Mouse (Mus musculus) neural tube, embryonic 10.5 days (tissue): Measurements from ENCODE around the gene Xlr5a.
"Not testable (repeated sequence)": the region's sequence is repeated elsewhere in the genome, so short reads cannot be mapped to it uniquely, and the experiment has no call there.

Experiments
- DNase-seq: peaks from one replicate; pipeline ENCODE4 v3.0.0-alpha.2; 2017; ENCODE audit warnings: low spot score; ENCODE audit errors: extremely low spot score

The Xlr5a gene

DNA sequence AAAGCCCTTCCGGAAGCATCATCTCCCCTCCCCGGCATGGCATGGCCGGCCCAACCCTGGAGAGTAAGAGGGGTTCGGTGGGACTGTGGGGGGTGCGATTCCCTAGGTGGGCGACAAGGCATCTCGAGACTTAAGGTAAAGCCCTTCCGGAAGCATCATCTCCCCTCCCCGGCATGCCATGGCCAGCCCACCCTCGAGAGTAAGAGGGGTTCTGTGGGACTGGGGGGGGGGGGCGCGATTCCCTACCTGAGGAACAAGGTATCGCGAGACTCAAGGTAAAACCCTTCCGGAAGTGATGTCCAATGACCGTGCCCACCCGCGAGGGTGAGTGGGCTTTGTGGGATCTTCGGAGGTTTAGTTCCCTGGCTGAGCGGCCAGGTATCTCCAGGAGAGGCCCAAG lies 144.3 kb downstream of the Xlr5a start, which contains the start of gene Xlr5b:
TSS of gene Xlr5b (plus strand) at position 301 of the 400 bp plus-strand sequence.
- DNase-seq = not testable (repeated sequence)

DNA sequence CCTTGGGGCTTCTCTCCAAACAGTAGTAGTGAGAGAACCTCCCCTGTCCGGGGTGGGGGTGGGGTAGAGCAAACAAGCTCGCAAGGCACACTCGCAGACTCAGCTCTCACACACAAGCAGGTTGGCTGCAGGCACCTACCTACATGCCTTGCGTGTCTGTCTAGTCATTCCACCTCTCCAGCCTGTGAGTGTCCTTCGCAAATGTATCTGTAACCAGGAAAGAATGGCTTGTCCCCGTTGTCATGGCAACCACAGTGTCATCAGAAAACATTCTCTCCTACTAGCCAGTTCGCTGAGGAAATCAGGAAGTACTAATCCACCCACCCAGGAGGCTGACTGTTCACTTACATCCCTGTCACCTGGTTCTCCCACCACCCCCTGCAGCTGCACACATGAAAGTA lies 149.6 kb downstream of the Xlr5a start:
- DNase-seq = not testable (repeated sequence)

DNA sequence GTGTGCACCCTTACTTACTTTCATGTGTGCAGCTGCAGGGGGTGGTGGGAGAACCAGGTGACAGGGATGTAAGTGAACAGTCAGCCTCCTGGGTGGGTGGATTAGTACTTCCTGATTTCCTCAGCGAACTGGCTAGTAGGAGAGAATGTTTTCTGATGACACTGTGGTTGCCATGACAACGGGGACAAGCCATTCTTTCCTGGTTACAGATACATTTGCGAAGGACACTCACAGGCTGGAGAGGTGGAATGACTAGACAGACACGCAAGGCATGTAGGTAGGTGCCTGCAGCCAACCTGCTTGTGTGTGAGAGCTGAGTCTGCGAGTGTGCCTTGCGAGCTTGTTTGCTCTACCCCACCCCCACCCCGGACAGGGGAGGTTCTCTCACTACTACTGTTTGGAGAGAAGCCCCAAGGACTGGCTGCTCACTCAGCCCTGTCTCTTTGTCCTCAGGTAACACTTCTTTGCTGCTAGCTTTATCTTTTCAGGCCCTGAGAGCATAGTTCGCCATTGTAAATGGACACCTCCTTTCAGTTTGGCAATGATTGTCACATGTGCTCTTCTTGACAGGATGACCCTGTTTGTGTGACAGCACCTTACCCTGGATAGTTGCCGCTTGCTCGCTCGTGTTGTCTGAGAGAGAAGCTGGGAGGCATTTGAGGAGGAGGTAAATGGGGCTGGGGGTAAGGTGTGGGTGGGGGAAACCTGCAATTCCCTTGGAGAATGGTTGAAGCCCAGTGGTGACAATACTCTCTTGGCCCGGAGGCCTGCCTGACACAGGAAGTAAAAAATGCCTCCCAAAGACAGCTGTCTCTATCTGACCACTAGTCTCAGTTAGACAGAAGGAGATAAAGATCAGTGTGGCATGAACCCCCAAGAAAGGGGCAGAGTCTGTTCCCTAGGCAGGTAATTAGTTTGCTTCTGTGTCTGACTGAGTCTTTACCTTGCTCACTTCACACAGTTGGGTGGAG lies 169.6 kb downstream of the Xlr5a start:
- DNase-seq = not testable (repeated sequence)

DNA sequence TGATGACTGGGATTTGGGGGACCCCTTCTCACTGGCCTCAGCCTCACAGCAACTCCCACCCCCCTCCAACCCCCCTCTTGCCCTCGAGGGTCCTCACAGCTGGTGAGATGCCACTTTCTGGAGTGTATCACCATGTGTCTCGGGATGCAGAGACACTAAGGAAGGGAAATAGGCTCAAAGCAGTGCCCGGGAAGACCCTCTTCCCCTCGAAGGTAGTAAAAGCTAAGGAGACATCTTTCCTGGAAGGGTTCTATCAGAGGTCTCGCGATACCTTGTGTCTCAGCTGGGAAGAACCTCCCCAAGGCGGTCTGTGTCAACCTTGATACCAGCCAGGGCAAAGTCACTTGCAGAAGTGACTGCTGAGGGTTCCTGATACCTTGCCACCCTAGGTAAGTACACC lies 176.0 kb downstream of the Xlr5a start, which contains the start of gene Gm14685:
TSS of gene Gm14685 (plus strand) at position 301 of the 400 bp plus-strand sequence.
- not testable (repeated sequence) for DNase-seq

DNA sequence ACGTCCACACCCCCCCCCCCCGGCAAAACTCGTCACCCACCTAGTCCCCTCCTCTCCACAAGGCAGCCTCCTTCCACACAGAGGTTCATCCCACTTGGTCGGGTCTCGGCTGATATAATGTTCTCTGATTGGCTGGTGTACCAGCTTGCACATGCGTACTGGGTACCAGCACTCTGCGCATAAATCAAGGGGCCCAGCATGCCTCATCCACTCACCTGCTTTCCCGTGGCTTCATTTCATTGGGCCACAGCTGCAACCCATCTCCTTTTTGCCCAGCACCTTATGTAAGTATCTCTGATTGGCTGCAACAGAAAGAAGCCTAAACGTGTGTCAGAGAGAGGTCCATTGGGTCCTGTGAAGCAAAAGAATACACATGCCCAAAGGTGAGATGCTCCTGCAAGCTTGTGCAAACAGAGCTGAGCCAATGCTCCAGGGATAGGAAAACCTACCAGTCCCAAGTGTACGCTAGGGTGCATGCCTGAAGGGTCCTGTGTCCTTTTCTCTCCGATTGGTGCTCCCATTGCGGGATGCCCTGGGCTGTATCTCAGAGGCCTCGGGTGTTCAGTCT lies 195.8 kb downstream of the Xlr5a start, which contains the start of gene Xlr3a:
TSS of gene Xlr3a (minus strand) at position 155 of the 568 bp plus-strand sequence.
- DNase-seq = not testable (repeated sequence)

DNA sequence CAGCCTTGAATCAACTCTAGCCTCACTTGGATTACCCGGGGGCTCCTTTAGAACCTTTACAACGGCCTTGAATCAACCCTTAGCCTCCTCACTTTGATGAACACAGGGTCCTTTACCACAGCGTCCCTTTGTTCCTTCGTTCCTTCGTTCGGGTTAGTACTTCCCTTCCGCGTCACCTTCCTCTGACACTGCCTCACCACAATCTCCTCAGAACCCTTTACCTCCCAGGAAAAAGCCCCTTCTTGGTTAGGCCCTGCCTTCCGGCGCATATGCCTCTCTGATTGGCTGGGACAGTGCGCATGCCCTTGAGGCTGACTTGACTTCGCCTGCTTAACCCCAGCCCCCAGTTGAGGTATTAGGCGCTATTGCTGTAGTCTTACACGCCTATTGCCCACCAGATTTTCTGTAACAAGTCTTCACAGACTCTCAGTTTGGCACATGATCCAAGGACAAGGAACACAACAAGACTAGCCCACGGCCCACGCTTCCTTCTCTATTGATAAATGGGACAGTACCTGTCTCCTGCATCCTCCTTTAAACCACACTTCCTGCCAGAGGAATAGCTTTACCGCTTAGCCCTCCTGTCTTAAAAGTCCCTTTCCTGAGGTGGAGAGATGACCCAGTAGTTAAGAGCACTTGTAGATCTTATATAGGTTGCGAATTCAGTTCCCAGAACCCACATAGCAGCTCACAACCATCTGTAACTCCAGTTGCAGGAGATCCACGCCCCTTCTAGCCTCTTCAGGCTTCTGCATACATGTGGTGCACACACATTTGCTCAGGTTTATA lies 210.3 kb downstream of the Xlr5a start, which contains the start of gene Xlr4a:
TSS of gene Xlr4a (minus strand) at position 212 of the 789 bp plus-strand sequence.
- DNase-seq = not testable (repeated sequence)

DNA sequence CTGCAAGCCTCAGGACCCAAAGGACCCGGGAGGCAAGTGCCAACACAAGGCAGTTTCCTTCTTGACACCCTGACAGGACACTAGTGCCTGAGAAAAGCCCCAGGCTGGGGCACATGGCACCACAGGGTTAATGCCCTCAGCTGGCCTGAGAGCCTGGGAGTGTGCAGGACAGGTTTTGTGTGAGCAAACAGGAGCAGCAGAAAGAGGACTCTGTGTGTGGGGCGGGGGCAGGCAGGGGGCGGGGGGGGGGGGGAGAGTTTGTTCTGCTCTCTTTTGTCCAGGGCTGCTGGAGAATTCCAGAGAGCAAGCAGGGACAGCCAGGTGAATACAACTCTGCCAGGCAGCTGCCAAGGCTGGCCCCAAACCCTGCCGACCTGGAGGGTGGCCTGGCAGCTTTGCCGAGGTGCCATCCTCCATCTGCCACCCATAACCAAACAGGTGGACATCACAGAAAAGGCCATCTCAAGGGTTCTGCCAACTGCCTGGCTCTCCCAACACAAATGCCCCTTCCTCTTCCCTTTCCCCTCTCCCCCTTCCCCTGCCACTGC lies 225.9 kb downstream of the Xlr5a start:
- not testable (repeated sequence) for DNase-seq

DNA sequence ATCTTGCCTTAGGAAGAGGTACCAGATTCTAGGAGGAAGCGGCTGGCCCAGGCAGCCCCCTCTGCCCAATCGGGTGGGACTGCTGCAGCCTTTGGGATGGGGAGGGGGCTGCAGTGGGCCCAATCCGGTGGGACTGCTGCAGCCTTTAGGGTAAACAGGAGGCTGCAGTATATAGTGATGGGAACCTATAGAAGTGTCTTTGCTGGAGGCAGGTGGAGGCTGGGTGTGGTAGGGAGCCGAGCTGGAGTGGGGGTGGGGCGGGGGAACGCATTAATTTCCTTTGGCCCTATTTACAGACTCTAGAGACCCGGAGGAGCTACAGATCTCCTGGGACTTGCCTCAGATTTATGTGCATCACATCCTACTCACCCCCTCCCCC lies 228.4 kb downstream of the Xlr5a start, which contains the start of gene Pnma3:
TSS of gene Pnma3 (plus strand) at position 373 of the 379 bp plus-strand sequence.
- DNase-seq = no peak

DNA sequence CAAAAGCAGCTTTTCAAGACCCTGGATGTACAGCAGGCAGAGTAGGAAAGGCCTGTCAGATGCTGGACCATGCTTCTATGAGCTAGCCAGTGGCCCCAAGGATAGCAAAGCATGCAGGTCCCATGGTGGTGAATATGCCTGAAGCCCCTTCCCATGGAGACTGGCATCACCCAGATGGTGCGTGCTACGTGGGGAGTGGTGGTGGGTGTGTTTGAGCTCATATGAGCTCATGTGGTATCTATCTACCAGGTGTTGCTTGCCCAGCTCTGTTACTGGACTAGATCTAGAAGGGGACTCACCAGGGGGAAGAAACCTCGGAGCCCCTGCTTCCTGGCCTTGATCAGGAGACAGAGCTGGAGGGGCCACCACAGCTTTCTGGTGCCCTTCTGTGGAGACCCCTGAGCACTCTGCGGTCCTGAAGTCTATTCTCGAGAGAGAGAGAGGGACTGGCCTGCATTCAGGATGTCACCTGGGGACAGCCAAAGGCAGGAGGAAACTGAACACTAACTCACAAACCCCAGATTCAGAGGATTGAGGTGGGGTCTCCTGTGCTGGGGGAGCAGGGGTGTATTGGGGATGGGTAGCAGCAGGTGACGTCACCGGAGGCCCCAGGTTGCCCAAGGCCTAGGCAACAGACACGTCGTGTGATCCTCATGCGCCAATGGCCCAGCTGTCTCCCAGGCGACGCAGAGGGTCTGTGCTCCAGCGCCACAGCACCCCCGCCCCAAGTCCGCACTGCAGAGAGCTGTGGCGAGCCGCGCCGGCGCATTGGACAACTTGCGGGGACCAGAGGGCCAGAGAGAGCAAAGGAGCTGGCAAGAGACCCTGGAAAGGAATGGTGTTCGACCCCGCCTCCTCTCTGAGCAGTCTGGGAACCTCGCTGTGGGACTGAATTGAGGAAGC lies 229.0 kb downstream of the Xlr5a start:
- DNase-seq = peak; percentile 28

DNA sequence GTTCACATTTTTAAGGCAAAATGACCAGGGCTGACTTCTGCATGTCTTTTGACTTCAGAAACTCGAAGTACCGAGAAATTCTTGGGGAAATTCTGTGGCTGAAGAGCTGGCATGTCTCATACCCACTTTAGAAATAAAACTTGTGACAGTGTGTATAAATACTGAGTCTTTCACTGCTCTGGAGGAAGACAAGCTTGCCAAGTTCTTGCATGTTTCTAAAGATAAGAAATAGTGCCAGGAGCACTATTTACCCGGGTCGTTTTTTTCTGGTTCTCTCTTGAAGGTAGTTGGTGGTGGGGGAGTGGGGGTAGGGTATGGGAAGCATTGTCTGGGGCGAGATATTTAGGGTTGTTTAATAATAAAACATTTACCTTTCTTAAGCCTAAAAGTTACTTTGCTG lies 230.5 kb downstream of the Xlr5a start:
- no peak for DNase-seq

DNA sequence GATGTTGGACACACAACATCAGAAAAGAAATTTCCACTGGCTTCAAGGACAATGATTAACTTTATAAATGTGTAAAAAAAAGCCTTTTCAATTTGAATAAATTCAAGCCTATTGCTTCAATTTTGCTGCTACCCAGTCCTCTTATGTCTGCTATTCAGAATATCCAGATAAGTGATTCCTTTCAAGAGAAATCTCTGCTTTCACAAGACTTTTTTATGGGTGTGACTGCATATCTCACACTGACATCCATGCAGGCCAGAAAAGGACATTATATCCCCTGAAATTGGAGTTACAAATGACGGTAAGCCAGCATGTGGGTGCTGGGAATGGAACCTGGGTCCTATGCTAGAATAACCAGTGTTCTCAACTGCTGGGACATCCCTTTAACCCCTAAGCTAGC lies 231.2 kb downstream of the Xlr5a start:
- no peak for DNase-seq
